Mouse (Mus musculus) bone marrow, adult 2 months (tissue): Measurements from ENCODE around the gene Gspt1.

ENCODE experiments used
- CTCF ChIP-seq: fragments of 200-500 bp; IDR thresholded peaks from 2 replicates; pipeline ENCODE4 v1.5.1; 2011; ENCODE audit warnings: low read length, control low read depth; ENCODE audit not compliant: control insufficient read depth, insufficient read depth
- POLR2A ChIP-seq: fragments of 200-500 bp; IDR thresholded peaks from 2 replicates; pipeline ENCODE4 v1.6.1; 2011; ENCODE audit warnings: low read depth, mild to moderate bottlenecking, control low read depth, low read length, borderline replicate concordance; ENCODE audit not compliant: control insufficient read depth

GRCm38 (mm10) chr16:11247791-11248190 lies 6.3 kb downstream of the Gspt1 start:
- TF ChIP-seq POLR2A (no peak), CTCF (no peak)
